Mouse (Mus musculus) colon, adult 2 months (tissue): ENCODE measurements around the gene Olfr1451. TPM values are rescaled to one million over a fixed set of nuclear protein-coding genes. Genes with fewer than 3 reads are reported as not detected.

ENCODE experiments used
- polyA plus RNA-seq: library from polyadenylated mRNA; depleted of rRNA; stranded (reverse); fragments of >200 nt; gene quantifications from 2 replicates; pipeline ENCODE4 v1.2.3, GENCODE M21; 2012; rRNA removed

Gene Olfr1451
- not detected in 2 replicates for polyA plus RNA-seq

DNA sequence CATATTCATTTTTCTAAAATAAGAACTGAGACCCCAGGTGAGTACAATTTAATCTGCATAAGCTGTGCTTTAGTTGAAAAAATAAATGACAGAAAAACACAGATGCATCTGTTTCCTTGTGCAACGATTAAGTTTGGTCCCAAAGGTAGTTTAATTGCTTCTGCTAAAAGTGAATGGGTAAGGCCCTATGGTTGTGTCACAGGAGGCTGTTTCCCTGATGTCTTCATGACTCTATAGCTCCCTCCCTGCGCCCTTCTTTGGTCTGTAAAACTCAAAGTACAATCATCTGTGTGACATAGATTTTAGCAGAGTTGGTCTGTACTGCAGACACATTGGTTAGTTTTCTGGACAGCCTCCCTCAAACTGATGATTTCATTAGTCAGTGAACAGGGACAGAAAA lies at the start of gene Olfr1451:
TSS of gene Olfr1451 (plus strand) at position 301 of the 400 bp plus-strand sequence.

DNA sequence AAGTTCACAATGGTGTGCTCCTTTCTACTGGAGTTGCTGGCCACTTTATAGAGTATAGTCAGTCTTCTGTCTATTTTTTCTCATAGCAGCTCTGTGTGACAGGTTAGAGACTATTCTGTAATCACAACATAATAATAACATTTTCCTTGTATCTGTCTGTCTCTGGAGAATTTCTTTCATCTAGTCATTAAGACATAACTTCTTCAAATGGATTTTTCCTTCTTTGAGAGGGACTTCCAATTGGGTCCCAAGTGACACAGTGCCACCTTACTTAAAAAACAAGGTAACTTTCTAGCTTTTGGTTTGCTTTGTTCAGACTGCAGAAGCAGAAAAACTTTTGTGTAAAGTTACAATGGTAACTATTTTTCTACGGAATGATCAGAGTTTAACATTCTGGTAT lies 44.9 kb upstream of the Olfr1451 start, which contains the start of gene Olfr1450:
TSS of gene Olfr1450 (plus strand) at position 301 of the 400 bp plus-strand sequence.

DNA sequence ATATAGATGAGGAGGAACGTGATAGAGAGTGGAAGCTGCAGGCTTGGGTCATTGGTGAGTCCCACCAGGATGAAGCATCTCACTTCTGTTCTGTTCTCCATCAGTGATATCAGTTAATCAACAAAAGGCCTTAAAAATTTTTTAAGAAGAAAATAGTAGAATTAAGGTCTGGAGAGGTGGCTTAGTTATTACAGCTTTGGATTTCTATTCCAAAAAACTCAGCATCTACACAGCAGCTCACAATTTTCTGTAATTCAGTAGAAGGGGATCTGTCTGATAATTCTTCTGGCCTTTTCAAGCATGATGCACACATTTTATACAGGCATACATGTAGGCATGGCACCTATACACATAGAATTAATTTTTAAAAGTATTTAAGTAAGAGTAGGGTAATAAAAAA lies 33.4 kb downstream of the Olfr1451 start, which contains the start of gene Olfr1453:
TSS of gene Olfr1453 (minus strand) at position 101 of the 400 bp plus-strand sequence.

Other genes starting within 250 kb of the Olfr1451 start
- 0.27 TPM in 1 of 2 replicates, not detected in the other for gene Cntf, start 229.4 kb upstream of the Olfr1451 start, polyA plus RNA-seq
- gene Zfp91, start 198.9 kb upstream of the Olfr1451 start, polyA plus RNA-seq, result 11.1 and 11.5 TPM in 2 replicates
- 2.3 and 2.5 TPM in 2 replicates for gene Lpxn, start 198.8 kb upstream of the Olfr1451 start, polyA plus RNA-seq
- gene Gm5244, start 148.3 kb upstream of the Olfr1451 start, polyA plus RNA-seq, result not detected in 2 replicates
- gene Olfr1444, start 137.7 kb upstream of the Olfr1451 start, polyA plus RNA-seq, result not detected in 2 replicates
- gene Olfr1445, start 111.2 kb upstream of the Olfr1451 start, polyA plus RNA-seq, result not detected in 2 replicates
- not detected in 2 replicates for gene Olfr1446, start 101.5 kb upstream of the Olfr1451 start, polyA plus RNA-seq
- gene Olfr1447, start 91.3 kb upstream of the Olfr1451 start, polyA plus RNA-seq, result not detected in 2 replicates
- not detected in 2 replicates for gene Olfr1448, start 70.6 kb upstream of the Olfr1451 start, polyA plus RNA-seq
- gene Olfr1449, start 64.2 kb upstream of the Olfr1451 start, polyA plus RNA-seq, result not detected in 2 replicates
- gene Olfr1450, start 44.8 kb upstream of the Olfr1451 start, polyA plus RNA-seq, result not detected in 2 replicates
- gene Olfr1453, start 33.3 kb downstream of the Olfr1451 start, polyA plus RNA-seq, result not detected in 2 replicates
- gene Olfr1454, start 65.6 kb downstream of the Olfr1451 start, polyA plus RNA-seq, result not detected in 2 replicates
- not detected in 2 replicates for gene Olfr1457, start 102.9 kb downstream of the Olfr1451 start, polyA plus RNA-seq
- gene Olfr1458, start 111.8 kb downstream of the Olfr1451 start, polyA plus RNA-seq, result not detected in 2 replicates
- not detected in 2 replicates for gene Olfr1459, start 154.5 kb downstream of the Olfr1451 start, polyA plus RNA-seq
- not detected in 2 replicates for gene Olfr1461, start 168.0 kb downstream of the Olfr1451 start, polyA plus RNA-seq
- not detected in 2 replicates for gene Olfr1462, start 190.7 kb downstream of the Olfr1451 start, polyA plus RNA-seq
- gene Olfr1463, start 236.3 kb downstream of the Olfr1451 start, polyA plus RNA-seq, result not detected in 2 replicates